Mouse (Mus musculus) adrenal gland, postnatal 25 days (tissue): ENCODE measurements around the gene Med7. TPM values are rescaled to one million over a fixed set of nuclear protein-coding genes. Genes with fewer than 3 reads are reported as not detected.

Source experiments
- DNase-seq: peaks from one replicate; pipeline ENCODE4 v3.0.0; 2021; ENCODE audit warnings: mixed read lengths
- total RNA-seq: library from RNA; stranded (reverse); gene quantifications from 2 replicates; pipeline ENCODE4 v1.2.3, GENCODE M21; 2021

The Med7 gene
- total RNA-seq, 1 experiment from 2014 or later, result 37.7 TPM

DNA sequence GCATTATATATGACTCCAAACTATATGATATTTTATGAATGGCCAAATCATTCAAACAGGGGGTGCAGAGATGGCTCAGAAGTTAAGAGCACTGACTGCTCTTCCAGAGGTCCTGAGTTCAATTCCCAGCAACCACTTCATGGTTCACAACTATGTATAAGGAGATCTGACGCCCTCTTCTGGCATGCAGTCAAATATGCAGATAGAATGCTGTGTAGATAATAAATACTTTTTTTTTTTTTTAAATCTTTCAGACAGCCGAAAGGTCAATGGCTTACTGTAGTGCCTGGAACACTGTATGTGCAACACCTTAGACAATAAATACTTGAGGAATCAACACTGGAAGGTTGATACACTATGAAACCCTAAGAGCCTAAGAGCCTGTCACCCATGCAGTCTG is 6.6 kb upstream of the Med7 start:
- DNase-seq, result no peak

DNA sequence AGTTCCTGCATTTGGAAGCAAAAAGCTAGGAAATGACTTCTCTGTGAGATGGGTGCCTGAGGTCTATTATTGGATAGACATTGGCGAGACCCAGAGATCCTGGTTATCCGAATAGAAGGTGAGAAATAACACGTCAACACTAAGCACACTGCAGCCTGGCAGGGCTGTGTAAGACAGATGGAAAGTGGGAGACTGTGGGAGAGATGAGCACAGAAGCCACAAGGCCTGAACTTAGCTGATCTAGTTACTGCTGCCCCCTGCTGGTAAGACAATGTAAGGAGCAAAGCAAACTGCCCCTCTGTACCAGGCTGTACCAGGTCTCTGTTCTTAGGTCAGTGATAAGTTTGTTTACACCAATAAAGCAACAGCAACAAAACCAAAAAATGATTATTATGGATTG is 5.6 kb upstream of the Med7 start:
- peak; percentile 61 for DNase-seq

GRCm38 (mm10) chr11:46435363-46435762 is 1.4 kb upstream of the Med7 start:
- no peak for DNase-seq

DNA sequence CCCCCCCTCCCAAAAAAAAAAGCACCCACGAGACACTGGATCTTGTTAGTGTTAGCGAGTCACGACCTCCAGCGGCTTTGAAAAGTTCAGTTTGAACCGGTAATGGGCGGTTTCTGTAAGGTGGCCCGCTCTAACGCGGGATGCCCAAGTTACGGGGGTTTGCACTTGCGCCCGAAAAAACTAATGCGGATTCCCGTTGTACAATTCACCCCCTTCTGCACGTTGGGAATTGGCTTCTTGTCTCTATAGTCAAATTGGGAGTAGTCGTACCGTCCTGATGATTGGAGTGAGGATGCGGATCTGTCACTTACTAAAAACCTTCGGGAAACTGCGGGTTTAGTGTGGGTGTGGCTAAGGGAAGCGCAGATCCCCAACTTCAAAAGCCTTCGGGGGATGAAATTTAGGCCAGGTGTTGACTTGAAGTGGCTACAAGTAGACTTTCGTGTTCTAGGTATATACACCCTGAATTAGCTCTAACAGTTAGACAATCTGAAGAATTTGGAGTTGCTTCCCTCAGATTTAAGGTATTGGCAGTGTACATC is 805 bp downstream of the Med7 start:
- no peak for DNase-seq

DNA sequence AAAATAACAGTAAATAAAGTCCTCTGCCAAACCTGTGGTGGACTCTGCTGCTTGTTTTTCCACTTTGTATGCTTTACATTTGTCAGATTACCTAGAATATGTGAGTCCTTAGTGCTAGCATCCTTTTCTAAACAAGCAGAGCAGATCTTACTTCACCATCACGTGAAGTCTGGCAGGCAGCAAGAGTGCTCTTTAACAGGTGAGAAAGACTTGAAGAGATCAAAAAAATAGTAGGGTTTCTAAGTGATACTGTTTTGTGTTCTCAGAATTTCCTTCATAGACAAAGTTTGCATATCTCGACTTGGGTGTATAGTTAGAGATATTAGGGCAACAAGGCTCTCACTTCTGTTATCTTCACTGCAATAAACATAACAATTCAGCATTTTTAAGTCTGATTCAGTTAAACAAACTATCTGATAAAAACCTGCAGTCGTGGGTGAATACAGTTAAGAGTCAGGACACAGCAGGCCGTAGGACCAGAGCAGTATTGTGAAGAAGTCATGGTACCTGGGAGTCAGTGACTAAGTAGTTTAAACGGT is 2.3 kb downstream of the Med7 start:
- no peak for DNase-seq

DNA sequence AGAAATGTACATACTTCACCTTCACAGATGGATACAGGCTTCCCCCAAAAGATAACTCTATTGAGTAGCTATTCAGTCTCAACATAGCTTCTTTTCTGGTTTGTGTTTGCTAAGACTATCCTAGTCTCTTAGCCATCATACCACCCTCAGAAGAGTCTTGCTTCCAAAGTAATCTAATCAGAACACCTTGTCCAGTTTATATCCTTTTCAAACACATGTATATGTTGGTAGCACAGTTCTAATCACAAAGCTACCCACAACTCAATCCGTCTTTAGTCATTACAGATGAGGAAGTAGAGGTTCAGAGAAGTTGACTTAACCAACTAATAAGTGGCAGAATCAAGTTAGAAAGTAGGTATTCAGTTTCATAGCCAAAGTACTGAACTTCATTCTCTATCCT is 5.0 kb downstream of the Med7 start:
- DNase-seq, result no peak

GRCm38 (mm10) chr11:46443152-46443551 is 6.4 kb downstream of the Med7 start:
- no peak for DNase-seq

DNA sequence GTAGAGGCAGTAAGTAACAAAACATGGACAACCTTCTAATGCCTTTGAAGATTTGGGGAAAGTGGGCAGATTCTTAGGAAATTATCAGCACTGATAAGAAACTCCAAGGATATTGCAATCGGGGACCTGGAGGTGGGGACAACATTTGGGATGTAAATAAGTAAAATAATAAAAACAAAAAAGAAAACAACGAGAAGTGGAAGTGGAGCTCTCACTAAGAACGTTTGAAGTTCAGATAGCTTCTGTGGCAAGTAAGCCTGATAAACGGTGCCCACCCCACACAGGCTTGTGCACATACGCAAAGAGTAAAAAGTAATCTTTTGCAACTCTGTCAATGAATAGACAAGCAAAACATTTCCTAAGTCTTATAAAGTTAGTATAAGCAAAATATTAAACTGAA is 7.3 kb downstream of the Med7 start:
- DNase-seq, result no peak

DNA sequence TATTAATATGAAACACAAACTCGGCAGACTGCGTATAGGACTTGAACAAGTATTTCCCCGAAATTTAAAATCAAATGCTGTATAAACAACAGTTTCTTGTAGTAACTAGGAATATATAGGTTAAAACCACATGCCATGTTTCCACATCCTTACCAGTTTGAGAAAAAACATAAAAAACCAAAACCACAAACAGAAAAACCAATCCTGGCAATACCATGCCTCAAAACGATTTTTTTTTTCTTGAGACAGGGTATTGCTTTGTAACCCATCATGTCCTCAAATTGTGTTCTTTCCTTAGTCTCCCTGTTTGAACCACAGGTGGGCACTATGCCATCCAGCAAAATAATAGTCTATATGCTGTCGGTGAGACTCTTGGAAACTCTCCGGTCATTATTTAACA is 9.4 kb downstream of the Med7 start:
- DNase-seq, result no peak

DNA sequence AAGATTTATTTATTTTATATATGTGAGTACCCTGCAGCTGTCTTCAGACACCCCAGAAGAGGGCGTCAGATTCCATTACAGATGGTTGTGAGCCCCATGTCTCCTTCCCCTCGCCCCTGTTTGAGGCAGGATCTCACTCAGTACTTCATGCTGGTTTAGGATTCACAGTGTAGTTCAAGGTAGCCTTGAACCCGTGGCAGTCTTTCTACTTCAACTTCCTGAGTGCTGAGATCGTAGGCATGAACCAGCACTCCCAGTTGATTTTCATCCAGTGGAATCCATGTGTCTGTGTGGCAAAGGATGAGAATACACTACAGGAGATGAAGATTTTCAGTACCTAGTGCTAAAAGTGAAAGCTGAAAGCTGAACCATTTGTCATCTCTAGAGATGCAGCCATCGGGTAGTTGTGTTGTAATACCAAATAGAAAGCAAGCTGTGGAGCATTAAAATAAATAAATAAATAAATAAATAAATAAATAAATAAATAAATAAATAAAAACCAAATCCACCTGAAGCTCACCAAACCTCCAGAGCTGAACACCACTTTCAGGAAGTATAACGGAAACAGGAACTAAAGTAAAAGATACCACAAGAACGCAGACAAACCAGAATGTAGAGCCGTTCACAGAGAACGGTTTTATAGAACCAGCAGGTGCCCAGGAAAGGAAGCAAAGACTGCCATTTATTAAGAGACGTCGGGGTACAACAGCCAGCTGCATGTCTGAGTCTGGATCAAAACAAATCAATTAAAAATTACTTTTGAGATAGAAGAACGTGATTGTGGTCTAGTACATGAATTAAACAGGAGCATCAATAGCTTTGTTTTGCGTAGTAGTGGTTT is 11.1 kb downstream of the Med7 start:
- DNase-seq, result no peak

DNA sequence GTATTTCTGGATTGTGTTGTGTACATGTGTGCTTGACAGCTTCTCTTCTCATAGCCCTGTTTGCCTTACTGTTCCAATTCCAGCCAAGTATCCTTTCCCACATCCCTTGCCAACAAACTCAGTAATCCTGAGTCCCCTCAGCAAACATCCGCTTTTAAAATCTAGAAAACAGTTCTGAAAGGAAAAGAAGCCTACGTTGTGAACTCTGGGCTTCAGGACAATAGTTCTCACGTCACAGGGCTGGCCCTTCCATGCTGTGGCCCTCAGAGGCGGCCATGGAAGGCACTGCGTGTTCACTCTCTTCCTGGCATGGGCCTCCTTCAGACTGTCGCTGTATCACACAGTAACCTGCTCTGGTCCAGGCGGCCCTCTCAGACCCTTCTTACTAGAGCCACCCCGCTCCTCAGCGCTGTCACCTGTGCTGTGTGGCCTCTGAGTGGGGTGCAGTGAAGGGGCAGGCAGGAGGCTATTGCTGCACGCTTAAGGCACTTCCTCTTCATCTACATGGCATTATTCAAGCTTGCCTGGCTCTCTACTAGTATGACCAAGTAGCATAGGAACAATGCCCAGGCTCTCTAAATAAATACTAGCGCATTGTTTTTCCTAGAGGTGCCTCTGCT is 12.8 kb downstream of the Med7 start:
- DNase-seq, result no peak

DNA sequence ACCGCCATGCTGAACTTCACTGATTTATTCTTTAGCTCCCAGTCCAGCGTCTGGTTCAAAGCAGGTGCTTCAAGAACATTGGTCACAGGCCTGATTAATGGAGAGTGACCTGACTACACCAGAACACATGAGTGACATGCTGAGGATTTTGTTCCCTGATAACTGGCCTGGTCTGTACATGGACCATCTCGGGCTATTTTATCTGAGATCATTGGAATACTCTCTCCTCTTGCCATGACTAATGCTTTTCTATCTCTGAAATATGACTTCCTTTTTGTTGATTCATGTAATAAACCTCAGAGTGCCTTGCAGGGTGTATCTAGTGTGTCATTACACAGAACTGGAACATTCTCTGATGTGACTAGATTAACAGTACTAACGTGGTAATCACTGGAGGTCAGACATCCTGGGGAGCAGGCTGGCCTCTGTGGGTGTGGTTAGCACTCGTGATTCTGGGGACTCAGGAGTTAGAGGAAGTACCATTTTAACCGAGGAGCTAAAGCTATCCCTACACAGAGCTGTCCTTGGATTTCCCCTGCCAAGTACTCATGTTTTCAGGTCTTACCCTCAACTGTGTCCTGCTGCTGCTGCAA is 17.8 kb downstream of the Med7 start, which contains the start of gene Havcr2:
Havcr2 (plus strand) TSS at position 483 of the 593 bp plus-strand sequence.
- no peak for DNase-seq

GRCm38 (mm10) chr11:46459960-46460359 is 23.2 kb downstream of the Med7 start:
- no peak for DNase-seq

DNA sequence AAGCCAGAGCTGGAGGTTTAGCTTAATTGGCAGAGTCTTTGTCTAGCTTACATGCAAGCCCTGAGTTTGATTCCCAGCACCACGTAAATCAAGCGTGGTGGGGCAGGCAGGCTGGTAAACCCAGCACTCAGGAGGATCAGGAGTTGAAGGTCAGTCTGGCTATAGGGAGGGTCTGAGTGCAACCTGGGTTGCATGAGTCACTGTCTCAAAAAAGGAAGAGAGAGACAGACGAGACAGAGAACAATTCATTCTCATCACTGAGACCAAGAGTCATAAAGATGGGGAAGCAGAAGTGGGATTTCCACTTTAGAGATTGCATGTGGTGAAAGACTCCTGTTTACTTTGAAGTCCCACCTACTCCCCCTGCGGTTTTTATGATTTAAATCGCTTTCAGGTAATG is 24.6 kb downstream of the Med7 start:
- DNase-seq, result no peak

DNA sequence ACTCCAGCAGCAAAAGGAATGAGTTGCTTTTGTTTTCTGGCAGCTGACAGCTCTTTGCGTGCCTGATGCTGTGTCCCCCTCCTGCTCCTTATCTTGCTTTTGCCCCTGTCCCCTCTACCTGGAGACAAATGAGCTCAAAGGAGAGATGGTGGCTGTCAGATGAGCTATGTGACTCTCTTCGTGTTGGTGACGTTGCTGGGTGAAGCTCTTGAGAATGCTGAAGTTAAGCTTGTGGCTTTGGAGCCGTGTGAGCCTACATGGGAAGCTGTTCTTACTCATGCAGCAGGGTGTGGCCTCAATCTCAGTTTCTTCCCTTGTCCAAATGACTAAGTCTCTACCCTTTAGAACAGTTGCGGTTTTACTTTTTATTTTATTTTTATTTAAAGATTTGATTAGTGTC is 25.2 kb downstream of the Med7 start:
- DNase-seq, result no peak

GRCm38 (mm10) chr11:46466878-46467277 is 30.2 kb downstream of the Med7 start:
- no peak for DNase-seq

GRCm38 (mm10) chr11:46474220-46474619 is 37.5 kb downstream of the Med7 start:
- no peak for DNase-seq

GRCm38 (mm10) chr11:46479311-46479710 is 42.6 kb downstream of the Med7 start:
- DNase-seq, result no peak

DNA sequence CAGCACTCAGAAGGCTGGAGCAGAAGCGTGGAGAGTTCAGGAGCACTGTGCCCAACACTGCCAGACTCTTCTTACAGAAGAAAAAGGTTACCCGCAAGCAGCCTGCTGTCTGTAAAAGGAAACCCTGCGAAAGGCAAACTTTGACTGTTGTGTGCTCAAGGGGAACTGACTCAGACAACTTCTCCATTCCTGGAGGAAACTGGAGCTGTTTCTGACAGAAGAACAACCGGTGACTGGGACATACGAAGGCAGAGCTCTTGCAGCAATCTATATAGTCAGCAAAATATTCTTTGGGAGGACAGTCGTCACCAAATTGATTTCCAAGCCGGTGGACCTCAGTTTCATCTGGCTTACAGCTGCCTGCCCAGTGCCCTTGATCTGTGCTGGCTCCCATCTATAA is 43.8 kb downstream of the Med7 start:
- DNase-seq, result no peak

DNA sequence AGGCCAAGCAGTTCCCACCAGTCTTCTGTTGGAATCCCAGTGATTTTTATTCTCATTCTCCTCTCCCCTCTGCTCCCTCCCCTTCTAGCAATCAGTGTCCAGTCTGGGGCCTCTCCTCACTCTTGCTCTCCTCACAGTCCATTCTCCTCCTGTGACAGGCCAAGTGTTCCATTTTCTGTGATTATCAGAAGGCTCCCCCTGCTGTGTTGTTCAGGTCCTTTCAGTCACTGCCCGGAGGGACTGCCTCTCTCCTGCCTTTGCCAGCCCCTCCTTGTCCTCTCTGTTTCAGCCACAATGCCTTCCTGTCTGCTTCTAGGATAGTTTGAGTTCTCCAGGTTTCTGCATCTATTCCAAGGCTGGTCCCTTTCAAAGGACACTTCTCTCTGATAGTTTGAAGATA is 51.5 kb downstream of the Med7 start:
- no peak for DNase-seq

GRCm38 (mm10) chr11:46488650-46489049 is 51.9 kb downstream of the Med7 start:
- DNase-seq, result no peak
